Mouse (Mus musculus): ENCODE measurements around the gene Rpa3. TPM values are rescaled to one million over a fixed set of nuclear protein-coding genes. Genes with fewer than 3 reads are reported as not detected.
A peak's percentile ranks its signal among the peaks of the same experiment; 100 is the strongest.

Rpa3 gene
- total RNA-seq, 4 experiments from 2014 or later, result 12.3 to 15.6 (median 14.2) TPM

DNA sequence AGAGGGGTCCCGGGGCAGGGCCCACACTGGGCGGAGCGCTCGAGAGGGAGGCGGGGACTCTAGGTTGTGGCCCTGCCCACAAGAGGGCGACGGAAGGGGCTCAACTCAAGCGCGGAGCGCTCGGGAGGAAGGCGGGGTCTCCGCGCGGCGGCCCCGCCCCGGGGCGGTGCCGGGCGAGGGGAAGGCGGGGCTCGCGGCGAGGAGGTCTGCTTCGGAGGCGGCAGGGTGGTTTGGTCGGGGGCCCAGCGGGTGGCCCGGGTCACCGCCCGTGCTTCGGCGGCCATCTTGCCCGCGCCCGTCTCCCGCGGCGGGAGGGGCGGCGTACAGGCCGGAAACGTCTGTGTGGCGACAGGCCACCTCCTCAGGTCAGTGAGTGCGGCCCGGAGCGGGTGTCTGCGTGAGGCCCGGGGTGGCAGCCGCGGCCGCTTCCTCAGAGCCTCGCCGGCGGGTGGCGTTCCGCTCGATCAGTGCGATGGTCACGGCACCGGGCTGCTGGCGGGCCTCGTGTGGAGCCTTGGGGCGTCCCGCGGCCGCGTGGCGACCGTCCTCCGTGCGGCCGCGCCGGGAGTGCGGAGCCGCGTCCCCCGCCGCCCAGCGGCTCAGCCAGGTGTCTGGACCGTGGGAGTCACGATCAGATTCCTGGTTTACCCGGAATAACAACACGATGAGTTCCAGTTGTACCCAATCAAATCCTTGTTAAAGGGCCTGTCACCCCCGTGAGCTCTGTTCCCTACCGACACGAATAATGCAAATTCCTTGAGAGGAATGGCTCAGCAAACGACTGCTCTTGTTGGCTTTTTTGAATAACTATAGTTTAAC is 49.7 kb downstream of the Rpa3 start, which contains the start of gene Mios:
Gene Mios, plus strand, starts transcription at position 176 of the 819 bp plus-strand sequence.
- DNase-seq (ENCODE audit: low spot score in 2 of 2), result peak; percentile 61 to 75

Other genes with a start within 250 kb of the Rpa3 start
- gene Col28a1, start 66.6 kb downstream of the Rpa3 start, total RNA-seq (2022), result under 1 TPM; 0.45 to 0.87 (median 0.54) TPM
- gene Mios, start 50.0 kb downstream of the Rpa3 start, total RNA-seq (2022), result 10 to 100 TPM; 23.8 to 25.1 (median 25.0) TPM
- 10 to 100 TPM; 33.2 to 40.9 (median 37.7) TPM for gene Umad1, start 115 bp upstream of the Rpa3 start, total RNA-seq (2022)
- 1 to 10 TPM; 4.6 to 6.6 (median 5.0) TPM for gene Gm45062, start 277 bp upstream of the Rpa3 start, total RNA-seq (2022)